Mouse (Mus musculus) ovary, adult 2 months (tissue): ENCODE data around the gene Gm21760. TPM values are rescaled to one million over a fixed set of nuclear protein-coding genes. Genes with fewer than 3 reads are reported as not detected.

Source experiments
- polyA plus RNA-seq: library from polyadenylated mRNA; depleted of rRNA; stranded (reverse); fragments of >200 nt; gene quantifications from 2 replicates; pipeline ENCODE4 v1.2.3, GENCODE M21; 2012; rRNA removed

Gene Gm21760
- not detected in 2 replicates for polyA plus RNA-seq

DNA sequence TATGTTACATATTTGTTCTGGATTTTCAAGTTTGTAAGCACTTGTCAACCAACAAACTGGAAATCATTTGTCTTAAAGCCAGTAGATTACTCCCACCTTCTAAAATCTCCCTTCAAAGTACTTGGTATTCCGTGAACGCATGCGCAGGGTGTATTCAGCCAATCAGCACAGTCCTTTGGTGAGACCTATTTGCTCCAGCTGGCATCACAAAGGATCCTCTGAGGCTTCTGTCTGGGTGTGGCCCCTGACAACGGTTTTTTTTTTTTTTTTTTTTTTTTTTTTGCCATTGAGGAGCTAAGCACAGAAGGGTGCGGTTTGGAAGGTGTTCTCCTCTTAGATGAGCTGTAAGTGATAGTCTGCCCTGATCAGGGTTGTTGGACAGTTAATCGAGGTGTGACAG, at the start of gene Gm21760:
Gm21760 (plus strand) TSS at position 301 of the 400 bp plus-strand sequence.

